Mouse (Mus musculus) kidney, postnatal 0 days (tissue): ENCODE measurements around the gene Tusc2. TPM values are rescaled to one million over a fixed set of nuclear protein-coding genes. Genes with fewer than 3 reads are reported as not detected.
A peak's percentile ranks its signal among the peaks of the same experiment; 100 is the strongest.
"Not testable (repeated sequence)": the region's sequence is repeated elsewhere in the genome, so short reads cannot be mapped to it uniquely, and the experiment has no call there.

Experiments used
- ATAC-seq: fragments of 200-750 bp; cut with Nextera tagmentation; replicated peaks from 2 replicates; pipeline ENCODE4 v1.8.0; 2017; ENCODE audit warnings: low read depth, moderate number of reproducible peaks, moderate TSS enrichment, moderate library complexity; ENCODE audit not compliant: low FRiP score
- DNase-seq: peaks from one replicate; pipeline ENCODE4 v3.0.0-alpha.2; 2016; ENCODE audit warnings: low spot score
- H3K27ac ChIP-seq: fragments of 300-500 bp; sonication (generic); 2 replicates; pipeline ENCODE4 v1.5.1; 2014; ENCODE audit warnings: mild to moderate bottlenecking
- H3K27me3 ChIP-seq: fragments of 300-500 bp; sonication (generic); 2 replicates; pipeline ENCODE4 v1.6.1; 2014; ENCODE audit warnings: low read length, mixed read lengths; ENCODE audit not compliant: insufficient read depth
- H3K36me3 ChIP-seq: fragments of 300-500 bp; sonication (generic); 2 replicates; pipeline ENCODE4 v1.6.1; 2014; ENCODE audit warnings: low read length, mixed read lengths; ENCODE audit not compliant: insufficient read depth
- H3K4me1 ChIP-seq: fragments of 300-500 bp; sonication (generic); replicated peaks from 2 replicates; pipeline ENCODE4 v1.6.1; 2014; ENCODE audit warnings: antibody characterized with exemption, low read length, mixed read lengths; ENCODE audit not compliant: insufficient read depth
- H3K4me2 ChIP-seq: fragments of 300-500 bp; sonication (generic); 2 replicates; pipeline ENCODE4 v1.6.1; 2014; ENCODE audit warnings: mild to moderate bottlenecking, low read length, moderate library complexity, mixed read lengths
- H3K4me3 ChIP-seq: fragments of 300-500 bp; sonication (generic); replicated peaks from 2 replicates; pipeline ENCODE4 v1.5.1; 2014; ENCODE audit warnings: low read depth, low read length
- H3K9ac ChIP-seq: fragments of 300-500 bp; sonication (generic); 2 replicates; pipeline ENCODE4 v1.6.1; 2014; ENCODE audit warnings: low read depth, low read length
- H3K9me3 ChIP-seq: fragments of 300-500 bp; sonication (generic); replicated peaks from 2 replicates; pipeline ENCODE4 v1.6.1; 2016; ENCODE audit warnings: low read length, inconsistent platforms, mixed read lengths
- CTCF ChIP-seq: IDR thresholded peaks from 2 replicates; pipeline ENCODE4 v1.5.1; 2016; ENCODE audit warnings: antibody characterized with exemption, low read depth, mild to moderate bottlenecking, moderate library complexity
- WGBS: fragments of 180-500 bp; shearing (Covaris S2); extraction: QIAGEN DNeasy Blood & Tissue Kit; methylation state at CpG from one replicate; pipeline ENCODE4 v1.1.7; 2014; 5-methylcytosine and 5-hydroxymethylcytosine counted together
- polyA plus RNA-seq: library from polyadenylated mRNA; unstranded; fragments of >200 nt; fragmentation: Nextera tagmentation; extraction: Ambion mirVana; gene quantifications from 2 replicates; pipeline ENCODE4 v1.2.1, GENCODE M21; 2015

The Tusc2 gene
- polyA plus RNA-seq, 1 experiment from 2014 or later, result 53.0 TPM

DNA sequence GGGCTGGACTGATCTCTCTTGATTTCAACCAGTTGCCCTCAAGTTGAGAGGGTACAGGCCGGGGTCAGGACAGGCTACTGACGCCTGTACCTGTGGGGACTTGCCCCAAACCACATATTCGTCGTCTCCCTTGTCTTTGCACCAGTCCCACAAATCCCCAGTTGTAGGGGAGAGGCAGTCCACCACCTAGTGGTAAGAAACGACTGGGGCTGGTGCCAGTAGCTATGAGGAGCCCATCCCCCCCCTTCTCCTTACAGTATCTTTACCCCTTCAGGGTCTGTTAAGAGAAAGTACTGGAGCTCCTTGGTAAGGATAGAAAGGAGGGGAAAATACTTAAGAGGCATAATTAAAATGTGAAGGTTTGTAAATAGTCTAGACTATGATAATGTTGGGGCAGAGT is 2.5 kb downstream of the Tusc2 start:
- H3K36me3 ChIP-seq, result peaks cover 18% of the 10 kb centered on the region
- H3K27me3 ChIP-seq, H3K4me3 ChIP-seq, H3K9me3 ChIP-seq, H3K9ac ChIP-seq, ATAC-seq: not testable (repeated sequence)
- peak; percentile 53 for DNase-seq
- peak; percentile 41; the same call in 1 of the 2 replicates for TF ChIP-seq CTCF
- peaks cover 25% of the 10 kb centered on the region for H3K4me1 ChIP-seq
- peak overlapping the region; percentile 25 for H3K4me2 ChIP-seq
- peak overlapping the region; percentile 43; the same call in 1 of the 2 replicates for H3K27ac ChIP-seq
- 53% methylated on average over 5 of the region's 5 CpGs for WGBS

GRCm38 (mm10) chr9:107566041-107566709 is 3.1 kb downstream of the Tusc2 start:
- DNase-seq, result peak; percentile 85
- Histone ChIP-seq H3K9me3 (no peaks in the 10 kb centered on the region), H3K36me3 (peaks cover 12% of the 10 kb centered on the region), H3K27ac (peak overlapping the region; percentile 95), H3K27me3 (no peaks in the 10 kb centered on the region), H3K9ac (no peak overlapping the region), H3K4me3 (no peak overlapping the region), H3K4me1 (peaks cover 31% of the 10 kb centered on the region), H3K4me2 (peak overlapping the region; percentile 34)
- ATAC-seq, result no peak
- 44% methylated on average over 15 of the region's 15 CpGs for WGBS
- TF ChIP-seq CTCF, result peak; percentile 82

DNA sequence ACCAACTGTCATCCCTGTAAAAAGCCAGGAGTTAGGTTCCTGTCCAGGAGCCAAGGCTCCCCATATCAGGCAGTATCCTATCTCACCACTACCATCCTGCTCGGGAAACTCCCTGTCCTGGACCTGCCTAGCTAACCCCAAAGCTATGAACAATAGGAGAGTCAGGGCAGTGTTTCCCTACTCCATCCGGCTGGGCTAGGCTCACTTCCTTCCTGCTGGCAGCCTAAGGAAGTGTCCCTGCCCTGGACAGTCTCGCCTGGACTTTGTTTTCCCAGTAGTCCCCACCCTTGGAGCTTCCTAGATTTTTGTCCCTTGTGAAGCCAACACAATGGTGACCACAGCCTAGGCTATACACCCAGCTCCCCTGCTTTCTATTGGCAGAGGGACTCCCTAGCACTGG is 3.8 kb downstream of the Tusc2 start:
- DNase-seq, result peak; percentile 66
- Histone ChIP-seq H3K9ac (no peak overlapping the region), H3K4me1 (peaks cover 34% of the 10 kb centered on the region), H3K27me3 (no peaks in the 10 kb centered on the region), H3K9me3 (no peaks in the 10 kb centered on the region), H3K4me3 (no peak overlapping the region), H3K36me3 (peaks cover 10% of the 10 kb centered on the region; the same call in 1 of the 2 replicates), H3K27ac (peak overlapping the region; percentile 95), H3K4me2 (peak overlapping the region; percentile 78)
- no peak for TF ChIP-seq CTCF
- WGBS, result 59% methylated on average over 3 of the region's 3 CpGs
- 0 out of 2 replicates have a peak, but pooled peaks have one; percentile 1 for ATAC-seq

DNA sequence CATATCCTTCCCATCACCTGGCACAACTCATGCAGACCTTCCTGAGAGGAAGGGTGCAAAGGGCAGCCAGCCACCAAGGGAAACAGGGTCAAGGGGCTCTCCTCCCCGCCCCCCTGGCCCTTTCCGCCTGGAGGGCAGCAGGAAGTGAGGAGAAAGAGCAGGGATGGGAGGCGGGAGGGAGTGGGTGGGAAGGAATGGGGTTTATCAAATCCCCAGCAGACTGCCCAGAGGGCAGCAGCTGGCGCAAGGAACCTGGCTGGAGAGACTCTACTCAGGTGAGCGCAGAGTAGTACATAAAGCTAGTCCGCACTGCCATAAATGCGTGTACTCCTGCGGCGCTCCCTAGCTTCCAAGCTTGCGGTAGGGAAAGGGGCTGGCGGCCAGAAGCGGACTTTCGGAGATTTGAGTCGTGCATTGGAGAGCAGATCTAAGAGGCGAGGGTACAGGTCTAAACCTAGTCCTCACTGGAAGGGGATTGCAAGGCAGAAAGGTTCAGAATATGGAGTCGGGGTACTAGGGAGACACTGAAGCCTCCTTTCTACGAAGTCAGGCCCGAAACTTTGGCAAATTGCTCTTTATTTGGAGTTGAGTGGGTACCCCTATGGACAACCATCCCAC is 4.8 kb downstream of the Tusc2 start, which contains the start of gene Hyal2:
Hyal2 (plus strand) TSS at position 244 of the 618 bp plus-strand sequence.
- H3K9ac ChIP-seq, result peak within 1 kb of the TSS; percentile 74
- peak within 1 kb of the TSS; percentile 95 for H3K27ac ChIP-seq
- DNase-seq (peak; percentile 53), ATAC-seq (no peak)
- TF ChIP-seq CTCF, result peak; percentile 2; the same call in 1 of the 2 replicates
- WGBS, result 5% methylated on average over 18 of the region's 18 CpGs
- H3K4me3 ChIP-seq, result peak within 1 kb of the TSS; percentile 74
- H3K4me1 ChIP-seq, result peaks cover 34% of the 10 kb centered on the region
- H3K36me3 ChIP-seq, result peaks cover 14% of the 10 kb centered on the region
- no peaks in the 10 kb centered on the region for H3K9me3 ChIP-seq
- H3K27me3 ChIP-seq, result no peaks in the 10 kb centered on the region
- peak within 1 kb of the TSS; percentile 78 for H3K4me2 ChIP-seq

DNA sequence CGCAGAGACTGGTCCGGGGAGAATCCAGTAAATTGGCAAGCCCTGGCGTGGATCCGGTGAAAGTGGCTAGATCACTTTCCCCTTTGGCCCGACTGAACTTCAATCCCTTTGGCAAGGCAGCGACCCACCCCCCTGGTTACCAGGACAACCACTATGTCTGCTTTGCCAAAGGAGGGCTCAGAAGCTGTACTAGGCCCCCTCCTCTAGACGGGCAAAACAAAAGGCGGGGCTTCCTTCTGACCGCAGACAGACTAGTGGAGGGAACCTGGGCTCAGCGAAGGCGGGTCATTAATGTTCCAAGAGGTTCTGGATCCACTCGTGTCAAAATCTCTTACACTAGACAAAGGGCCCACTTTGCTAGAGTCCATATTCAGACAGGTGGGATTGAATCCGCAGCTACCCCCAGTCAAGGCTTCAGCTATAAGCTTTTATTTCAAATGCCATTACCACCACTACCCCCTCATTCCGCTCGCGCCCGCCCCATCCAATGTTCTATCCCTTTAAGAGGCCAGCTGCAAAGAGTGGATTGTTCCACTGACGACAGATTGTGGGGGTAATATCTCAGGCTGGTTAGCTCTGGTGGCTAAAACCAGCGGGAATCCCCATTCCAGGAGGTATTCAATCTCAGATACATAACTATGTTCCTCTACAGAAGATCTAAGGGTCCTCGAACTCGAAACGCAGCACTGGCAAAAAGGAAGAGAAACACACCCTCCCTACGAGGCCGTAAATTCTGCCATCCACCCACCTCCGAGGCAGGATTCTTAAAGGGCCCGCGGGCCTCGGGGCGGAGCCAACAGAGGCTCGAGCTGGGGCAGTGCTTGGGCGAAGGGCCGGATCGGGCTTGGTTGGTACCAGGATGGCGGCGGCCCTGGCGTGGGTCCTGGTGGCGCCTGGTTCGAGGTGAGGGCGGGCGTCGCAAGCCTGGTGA is 5.5 kb downstream of the Tusc2 start:
- ATAC-seq, result peak; percentile 72
- DNase-seq, result peak; percentile 94
- H3K4me1 ChIP-seq, result peaks cover 34% of the 10 kb centered on the region
- no peaks in the 10 kb centered on the region for H3K9me3 ChIP-seq
- no peak; the same call in 1 of the 2 replicates for TF ChIP-seq CTCF
- peaks cover 20% of the 10 kb centered on the region for H3K36me3 ChIP-seq
- peak overlapping the region; percentile 78 for H3K4me2 ChIP-seq
- under 1% methylated on average over 41 of the region's 41 CpGs for WGBS
- no peaks in the 10 kb centered on the region for H3K27me3 ChIP-seq
- peak overlapping the region; percentile 74 for H3K4me3 ChIP-seq
- H3K27ac ChIP-seq, result peak overlapping the region; percentile 95
- H3K9ac ChIP-seq, result peak overlapping the region; percentile 74

- H3K4me2 ChIP-seq, result peak overlapping the region; percentile 78
- peaks cover 21% of the 10 kb centered on the region for H3K36me3 ChIP-seq
- H3K27me3 ChIP-seq, result no peaks in the 10 kb centered on the region
- H3K9me3 ChIP-seq, result no peaks in the 10 kb centered on the region
- peak overlapping the region; percentile 74 for H3K9ac ChIP-seq
- H3K27ac ChIP-seq, result peak overlapping the region; percentile 95
- H3K4me1 ChIP-seq, result peaks cover 29% of the 10 kb centered on the region
- no peak for TF ChIP-seq CTCF
- 0% methylated on average over 23 of the region's 23 CpGs for WGBS
- ATAC-seq (peak; percentile 34), DNase-seq (peak; percentile 43)
- peak overlapping the region; percentile 74 for H3K4me3 ChIP-seq
Measured at GRCm38 (mm10) chr9:107569270-107569669, 6.2 kb downstream of the Tusc2 start.
